Mouse (Mus musculus) myocyte (in vitro differentiated cells): Measurements from ENCODE around the gene Brd3os. TPM values are rescaled to one million over a fixed set of nuclear protein-coding genes. Genes with fewer than 3 reads are reported as not detected.

ENCODE experiments used
- H3K27me3 ChIP-seq: one replicate; pipeline ENCODE4 v1.6.1; 2011; ENCODE audit not compliant: control insufficient read depth, insufficient read depth, insufficient read length
- H3K36me3 ChIP-seq: one replicate; pipeline ENCODE4 v1.6.1; 2011; ENCODE audit not compliant: control insufficient read depth, insufficient read depth
- H3K4me2 ChIP-seq: one replicate; pipeline ENCODE4 v1.6.1; 2011; ENCODE audit warnings: low read depth, control low read depth
- H3K4me3 ChIP-seq: one replicate; pipeline ENCODE4 v1.5.1; 2011; ENCODE audit warnings: mild to moderate bottlenecking, control low read depth, moderate library complexity
- H3K79me2 ChIP-seq: one replicate; pipeline ENCODE4 v1.6.1; 2011; ENCODE audit not compliant: control insufficient read depth, insufficient read depth
- H3ac ChIP-seq: one replicate; pipeline ENCODE4 v1.6.1; 2011; ENCODE audit not compliant: control insufficient read depth, insufficient read length
- CEBPB ChIP-seq: IDR thresholded peaks from 2 replicates; pipeline ENCODE4 v1.6.1; 2011; ENCODE audit warnings: mild to moderate bottlenecking, moderate library complexity; ENCODE audit not compliant: poor library complexity, insufficient read depth, severe bottlenecking
- E2F4 ChIP-seq: IDR thresholded peaks from one replicate; pipeline ENCODE4 v1.6.1; 2011; ENCODE audit warnings: mild to moderate bottlenecking, control low read depth, moderate library complexity; ENCODE audit not compliant: insufficient read depth
- MAX ChIP-seq: IDR thresholded peaks from one replicate; pipeline ENCODE4 v1.6.1; 2011; ENCODE audit warnings: low read depth, mild to moderate bottlenecking, control low read depth
- MYOD1 ChIP-seq, 3 experiments: IDR thresholded peaks; one replicate each; pipeline ENCODE4 v1.6.1; 2011; ENCODE audit warnings: control low read depth in 2 of 3, low read depth in 2 of 3, mild to moderate bottlenecking in 2 of 3, moderate library complexity in 1 of 3; ENCODE audit not compliant: insufficient read length in 2 of 3, control insufficient read depth in 1 of 3
- MYOG ChIP-seq, 3 experiments: IDR thresholded peaks; one replicate each; pipeline ENCODE4 v1.6.1; 2011; ENCODE audit warnings: control low read depth in 2 of 3, low read depth in 2 of 3, mild to moderate bottlenecking in 2 of 3; ENCODE audit not compliant: insufficient read length in 2 of 3, control insufficient read depth in 1 of 3, insufficient read depth in 1 of 3
- POLR2A ChIP-seq: IDR thresholded peaks from one replicate; pipeline ENCODE4 v1.6.1; 2011; ENCODE audit warnings: low read depth, mild to moderate bottlenecking, control low read depth, moderate library complexity; ENCODE audit not compliant: insufficient read length
- POLR2AphosphoS2 ChIP-seq: IDR thresholded peaks from one replicate; pipeline ENCODE4 v1.6.1; 2011; ENCODE audit warnings: low read depth, control low read depth; ENCODE audit not compliant: insufficient read length
- REST ChIP-seq: IDR thresholded peaks from one replicate; pipeline ENCODE4 v1.6.1; 2011; ENCODE audit warnings: mild to moderate bottlenecking, control low read depth, moderate library complexity; ENCODE audit not compliant: insufficient read depth, insufficient read length
- SRF ChIP-seq: IDR thresholded peaks from one replicate; pipeline ENCODE4 v1.6.1; 2011; ENCODE audit warnings: low read depth; ENCODE audit not compliant: control insufficient read depth, insufficient read length
- TCF12 ChIP-seq: IDR thresholded peaks from one replicate; pipeline ENCODE4 v1.6.1; 2011; ENCODE audit warnings: mild to moderate bottlenecking, control low read depth; ENCODE audit not compliant: poor library complexity, insufficient read depth, severe bottlenecking
- TCF3 ChIP-seq: IDR thresholded peaks from one replicate; pipeline ENCODE4 v1.6.1; 2011; ENCODE audit warnings: low read depth, control low read depth; ENCODE audit not compliant: insufficient read length
- USF1 ChIP-seq: IDR thresholded peaks from one replicate; pipeline ENCODE4 v1.6.1; 2011; ENCODE audit warnings: low read depth, mild to moderate bottlenecking, control low read depth, moderate library complexity
- polyA plus RNA-seq: library from polyadenylated mRNA; unstranded; fragments of >200 nt; fragmentation: generic; extraction: Trizol; gene quantifications from one replicate; pipeline ENCODE4 v1.2.1, GENCODE M21; 2012; ENCODE audit warnings: missing spikeins

The Brd3os gene
- polyA plus RNA-seq, 1 experiment, result 28.7 TPM

GRCm38 (mm10) chr2:27475495-27476302 lies 33.6 kb downstream of the Brd3os start:
- Histone ChIP-seq H3K4me3 (peak overlapping the region; percentile 63), H3K79me2 (peaks cover 41% of the 10 kb centered on the region), H3K27me3 (no peaks in the 10 kb centered on the region), H3K36me3 (no peaks in the 10 kb centered on the region), H3K4me2 (peak overlapping the region; percentile 93), H3ac (peak overlapping the region; percentile 86)
- no peak for TF ChIP-seq TCF3
- peak; percentile 40 for TF ChIP-seq SRF
- no peak for TF ChIP-seq REST
- no peak for TF ChIP-seq MAX
- no peak for TF ChIP-seq CEBPB
- no peak for TF ChIP-seq TCF12
- no peak for TF ChIP-seq MYOG (IDR thresholded peaks at IDR 0.05; ENCODE audit: control insufficient read depth in 1 of 3, insufficient read depth in 1 of 3, insufficient read length in 2 of 3, low read depth in 2 of 3)
- peak; percentile 67 for TF ChIP-seq POLR2AphosphoS2
- TF ChIP-seq POLR2A, result peak; percentile 91
- TF ChIP-seq MYOD1 (IDR thresholded peaks at IDR 0.05; ENCODE audit: control insufficient read depth in 1 of 3, insufficient read length in 2 of 3, low read depth in 2 of 3), result no peak
- no peak for TF ChIP-seq E2F4
- TF ChIP-seq USF1, result no peak

GRCm38 (mm10) chr2:27476303-27477192 lies 34.4 kb downstream of the Brd3os start:
- Histone ChIP-seq H3ac (no peak overlapping the region), H3K79me2 (peaks cover 33% of the 10 kb centered on the region), H3K4me3 (peak overlapping the region; percentile 63), H3K4me2 (peak overlapping the region; percentile 93), H3K27me3 (no peaks in the 10 kb centered on the region), H3K36me3 (no peaks in the 10 kb centered on the region)
- peak in 1 of 3 experiments; percentile 60 for TF ChIP-seq MYOD1 (IDR thresholded peaks at IDR 0.05; ENCODE audit: control insufficient read depth in 1 of 3, insufficient read length in 2 of 3, low read depth in 2 of 3)
- TF ChIP-seq USF1, result no peak

GRCm38 (mm10) chr2:27479821-27480220 lies 37.7 kb downstream of the Brd3os start:
- Histone ChIP-seq H3K27me3 (no peaks in the 10 kb centered on the region), H3K79me2 (peaks cover under 1% of the 10 kb centered on the region), H3ac (no peak overlapping the region), H3K4me3 (no peak overlapping the region), H3K4me2 (no peak overlapping the region), H3K36me3 (no peaks in the 10 kb centered on the region)
- TF ChIP-seq SRF (no peak), MYOG (IDR thresholded peaks at IDR 0.05; ENCODE audit: control insufficient read depth in 1 of 3, insufficient read depth in 1 of 3, insufficient read length in 2 of 3, low read depth in 2 of 3) (no peak), E2F4 (no peak), POLR2A (no peak), CEBPB (no peak), MAX (no peak)

- H3K27me3 ChIP-seq, result no peaks in the 10 kb centered on the region
- H3K36me3 ChIP-seq, result no peaks in the 10 kb centered on the region
- H3ac ChIP-seq, result no peak overlapping the region
- no peaks in the 10 kb centered on the region for H3K79me2 ChIP-seq
- H3K4me3 ChIP-seq, result no peak overlapping the region
- TF ChIP-seq TCF3, result no peak
- TF ChIP-seq MYOG (IDR thresholded peaks at IDR 0.05; ENCODE audit: control insufficient read depth in 1 of 3, insufficient read depth in 1 of 3, insufficient read length in 2 of 3, low read depth in 2 of 3), result no peak
- no peak for TF ChIP-seq MYOD1 (IDR thresholded peaks at IDR 0.05; ENCODE audit: control insufficient read depth in 1 of 3, insufficient read length in 2 of 3, low read depth in 2 of 3)
- TF ChIP-seq POLR2AphosphoS2, result no peak
- H3K4me2 ChIP-seq, result no peak overlapping the region
Measured at GRCm38 (mm10) chr2:27480367-27480766, 38.2 kb downstream of the Brd3os start.

- no peaks in the 10 kb centered on the region for H3K27me3 ChIP-seq
- no peak overlapping the region for H3ac ChIP-seq
- H3K36me3 ChIP-seq, result no peaks in the 10 kb centered on the region
- no peak overlapping the region for H3K4me3 ChIP-seq
- no peaks in the 10 kb centered on the region for H3K79me2 ChIP-seq
- no peak overlapping the region for H3K4me2 ChIP-seq
- TF ChIP-seq POLR2A (no peak), TCF12 (no peak), USF1 (no peak), MAX (no peak), E2F4 (no peak), CEBPB (no peak), POLR2AphosphoS2 (no peak), SRF (no peak)
Measured at GRCm38 (mm10) chr2:27482265-27482861, 40.2 kb downstream of the Brd3os start.
